Mouse (Mus musculus) CH12.LX (cell line): ENCODE measurements around the gene Ncapg2. TPM values are rescaled to one million over a fixed set of nuclear protein-coding genes. Genes with fewer than 3 reads are reported as not detected.

ENCODE experiments used
- DNase-seq: peaks from one replicate; pipeline ENCODE4 v3.0.0-alpha.2; 2013; ENCODE audit errors: extremely low read depth
- H3K27ac ChIP-seq: 2 replicates; pipeline ENCODE4 v1.5.1; 2012; ENCODE audit warnings: low read depth, mild to moderate bottlenecking, control low read depth, moderate library complexity; ENCODE audit not compliant: insufficient read depth
- H3K27me3 ChIP-seq: replicated peaks from 2 replicates; pipeline ENCODE3; 2012; ENCODE audit warnings: inconsistent platforms
- H3K36me3 ChIP-seq, 2 experiments: replicated peaks in 1 of 2; 2 replicates each; pipeline versions ENCODE3 to v1.6.1; 2012; ENCODE audit warnings: inconsistent platforms in 1 of 2, low read length in 1 of 2, mild to moderate bottlenecking in 1 of 2, mixed read lengths in 1 of 2, moderate library complexity in 1 of 2; ENCODE audit not compliant: control insufficient read depth in 1 of 2, insufficient read depth in 1 of 2
- H3K4me1 ChIP-seq, 2 experiments: 2 replicates each; pipeline ENCODE4 v1.6.1; 2012; ENCODE audit warnings: inconsistent platforms in 1 of 2, moderate library complexity in 1 of 2; ENCODE audit not compliant: insufficient read depth in 2 of 2, control insufficient read depth in 1 of 2
- H3K4me2 ChIP-seq: 2 replicates; pipeline ENCODE4 v1.6.1; 2012; ENCODE audit warnings: low read depth, mild to moderate bottlenecking, control low read depth; ENCODE audit not compliant: poor library complexity, insufficient read depth, severe bottlenecking
- H3K4me3 ChIP-seq, 3 experiments: fragments of 150-350 bp in 1 of 3; sonication (generic) in 1 of 3; replicated peaks in 1 of 3; 2 replicates each; pipeline versions ENCODE3 to v1.5.1; 2011 to 2012; ENCODE audit warnings: low read depth in 2 of 3, low read length in 2 of 3, mild to moderate bottlenecking in 2 of 3, moderate library complexity in 2 of 3, control low read depth in 1 of 3, improper control_type of control experiment in 1 of 3, inconsistent platforms in 1 of 3, mixed read lengths in 1 of 3; ENCODE audit not compliant: poor library complexity in 1 of 3
- H3K79me2 ChIP-seq: replicated peaks from 2 replicates; pipeline ENCODE4 v1.6.1; 2012; ENCODE audit warnings: mild to moderate bottlenecking, moderate library complexity; ENCODE audit not compliant: control insufficient read depth, poor library complexity, insufficient read depth, severe bottlenecking; ENCODE audit errors: extremely low read depth
- H3K9ac ChIP-seq: 2 replicates; pipeline ENCODE4 v1.6.1; 2012; ENCODE audit warnings: low read depth, mild to moderate bottlenecking, control low read depth, moderate library complexity; ENCODE audit not compliant: insufficient read depth
- H3K9me3 ChIP-seq: replicated peaks from 2 replicates; pipeline ENCODE3; 2012; ENCODE audit warnings: low read length, inconsistent platforms, mixed read lengths
- BHLHE40 ChIP-seq: IDR thresholded peaks from 2 replicates; pipeline ENCODE4 v1.6.1; 2011; ENCODE audit warnings: mild to moderate bottlenecking, low read depth, low read length, improper control_type of control experiment
- CTCF ChIP-seq, 2 experiments: IDR thresholded peaks in 1 of 2; conservative IDR thresholded peaks in 1 of 2; 2 replicates each; pipeline ENCODE4 v1.5.1; 2011 to 2012; ENCODE audit warnings: low read depth in 2 of 2, low read length in 2 of 2, improper control_type of control experiment in 1 of 2, inconsistent platforms in 1 of 2, mild to moderate bottlenecking in 1 of 2, moderate library complexity in 1 of 2
- ELF1 ChIP-seq: IDR thresholded peaks from 2 replicates; pipeline ENCODE4 v1.6.1; 2014; ENCODE audit warnings: low read depth, mild to moderate bottlenecking, inconsistent platforms, low read length, improper control_type of control experiment
- EP300 ChIP-seq: IDR thresholded peaks from 2 replicates; pipeline ENCODE4 v1.6.1; 2011; ENCODE audit warnings: low read length, improper control_type of control experiment
- ETS1 ChIP-seq: conservative IDR thresholded peaks from 2 replicates; pipeline ENCODE4 v1.6.1; 2012; ENCODE audit warnings: low read depth, mild to moderate bottlenecking, inconsistent platforms, low read length, improper control_type of control experiment, moderate library complexity
- GABPA ChIP-seq: IDR thresholded peaks from 2 replicates; pipeline ENCODE4 v1.6.1; 2012; ENCODE audit warnings: low read depth, low read length, improper control_type of control experiment, inconsistent platforms; ENCODE audit not compliant: insufficient replicate concordance
- HCFC1 ChIP-seq: IDR thresholded peaks from 2 replicates; pipeline ENCODE4 v1.6.1; 2012; ENCODE audit warnings: low read depth, mild to moderate bottlenecking, inconsistent platforms, low read length, improper control_type of control experiment
- JUN ChIP-seq: IDR thresholded peaks from 2 replicates; pipeline ENCODE4 v1.6.1; 2011; ENCODE audit warnings: low read depth, mild to moderate bottlenecking, low read length, improper control_type of control experiment, moderate library complexity; ENCODE audit not compliant: insufficient read depth
- JUND ChIP-seq: conservative IDR thresholded peaks from 2 replicates; pipeline ENCODE4 v1.6.1; 2011; ENCODE audit warnings: low read depth, low read length, improper control_type of control experiment
- MAX ChIP-seq: IDR thresholded peaks from 2 replicates; pipeline ENCODE4 v1.6.1; 2011; ENCODE audit warnings: low read length, improper control_type of control experiment
- MEF2A ChIP-seq: IDR thresholded peaks from 2 replicates; pipeline ENCODE4 v1.6.1; 2014; ENCODE audit warnings: low read depth, mild to moderate bottlenecking, inconsistent platforms, low read length, improper control_type of control experiment, borderline replicate concordance
- MYC ChIP-seq: IDR thresholded peaks from 2 replicates; pipeline ENCODE4 v1.6.1; 2011; ENCODE audit warnings: low read depth, mild to moderate bottlenecking, improper control_type of control experiment, low read length
- NELFE ChIP-seq: IDR thresholded peaks from 2 replicates; pipeline ENCODE4 v1.6.1; 2011; ENCODE audit warnings: low read depth, low read length, improper control_type of control experiment
- NRF1 ChIP-seq: IDR thresholded peaks from 2 replicates; pipeline ENCODE4 v1.6.1; 2014; ENCODE audit warnings: low read depth, mild to moderate bottlenecking, inconsistent platforms, low read length, improper control_type of control experiment, moderate library complexity
- POLR2A ChIP-seq: IDR thresholded peaks from 2 replicates; pipeline ENCODE4 v1.6.1; 2011; ENCODE audit warnings: low read depth, mild to moderate bottlenecking, improper control_type of control experiment, low read length
- RCOR1 ChIP-seq: conservative IDR thresholded peaks from 2 replicates; pipeline ENCODE4 v1.6.1; 2012; ENCODE audit warnings: low read depth, mild to moderate bottlenecking, inconsistent platforms, low read length, improper control_type of control experiment
- SIN3A ChIP-seq: IDR thresholded peaks from 2 replicates; pipeline ENCODE4 v1.6.1; 2012; ENCODE audit warnings: low read length, improper control_type of control experiment, inconsistent platforms
- TBP ChIP-seq: conservative IDR thresholded peaks from 2 replicates; pipeline ENCODE4 v1.6.1; 2011; ENCODE audit warnings: low read depth, low read length, improper control_type of control experiment
- UBTF ChIP-seq: IDR thresholded peaks from 2 replicates; pipeline ENCODE4 v1.6.1; 2012; ENCODE audit warnings: low read depth, mild to moderate bottlenecking, inconsistent platforms, low read length, improper control_type of control experiment, moderate library complexity
- ZNF384 ChIP-seq: IDR thresholded peaks from 2 replicates; pipeline ENCODE4 v1.6.1; 2012; ENCODE audit warnings: low read depth, low read length, improper control_type of control experiment, inconsistent platforms
- dilution Hi-C: fragments of 300-500 bp; cut with MboI; formaldehyde crosslinking; loops from 2 replicates; pipeline ENCODE4 v1.14.3; 2020; ENCODE audit warnings: low sequenced_read_pairs; ENCODE audit not compliant: extremely low pct_unique_long_range_greater_than_20kb, extremely low pct_ligation_motif_present
- in situ Hi-C: fragments of 300-500 bp; cut with MboI; formaldehyde crosslinking; loops from 3 replicates; pipeline ENCODE4 v1.14.3; 2019; ENCODE audit warnings: low sequenced_read_pairs, low pct_ligation_motif_present, low pct_unique_long_range_greater_than_20kb, mixed read lengths
- polyA plus RNA-seq: library from polyadenylated mRNA; unstranded; fragments of >175 nt; gene quantifications from 2 replicates; pipeline ENCODE4 v1.2.1, GENCODE M21; 2012; ENCODE audit warnings: low read depth; ENCODE audit not compliant: insufficient read length
- total RNA-seq, 2 experiments: library from RNA; depleted of rRNA; stranded (reverse); fragments of 300-350 nt in 1 of 2; fragments of >200 nt in 1 of 2; gene quantifications; 2 replicates each; pipeline ENCODE4 v1.2.3; 2012 to 2014

Gene Ncapg2
- total and polyA plus RNA-seq, 3 experiments = 48.0 to 66.4 (median 65.0) TPM

DNA sequence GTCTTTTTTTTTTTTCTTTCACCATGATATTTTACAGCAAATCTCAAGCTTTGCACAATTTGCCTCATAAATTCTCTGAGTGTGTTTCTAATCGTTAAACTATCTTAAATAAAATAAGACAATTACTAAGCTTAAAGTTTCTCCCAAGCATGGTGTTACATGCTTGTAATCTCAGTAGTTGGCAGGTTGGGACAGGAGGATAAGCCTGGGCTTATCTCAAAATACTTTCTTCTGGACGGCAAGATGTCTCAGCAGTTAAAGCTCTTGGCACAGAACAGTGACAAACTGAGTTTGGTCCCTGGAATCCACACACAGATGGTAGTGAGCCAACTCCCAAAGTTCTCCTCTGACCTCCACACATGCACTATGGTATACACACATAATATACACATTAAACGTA, 69.5 kb downstream of the Ncapg2 start:
- H3K9me3 ChIP-seq = no peaks in the 10 kb centered on the region
- no peaks in the 10 kb centered on the region for H3K36me3 ChIP-seq
- no peaks in the 10 kb centered on the region for H3K4me1 ChIP-seq
- DNase-seq = no peak
- H3K4me2 ChIP-seq = no peak overlapping the region
- no peaks in the 10 kb centered on the region for H3K27me3 ChIP-seq
- TF ChIP-seq SIN3A (no peak), UBTF (no peak), NRF1 (no peak), GABPA (no peak), EP300 (no peak), CTCF (conservative IDR thresholded peaks at IDR 0.05 in 1 of 2, IDR thresholded peaks at IDR 0.05 in 1 of 2; ENCODE audit: low read depth in 2 of 2, low read length in 2 of 2) (no peak), JUND (no peak), ELF1 (no peak), RCOR1 (no peak), MYC (no peak), ZNF384 (no peak), JUN (no peak), ETS1 (no peak), BHLHE40 (no peak)
- no peak overlapping the region for H3K9ac ChIP-seq
- H3K4me3 ChIP-seq = no peak overlapping the region
- H3K27ac ChIP-seq = no peak overlapping the region
- in situ Hi-C loops (no loop called here), dilution Hi-C loops (no loop called here)
- H3K79me2 ChIP-seq = no peaks in the 10 kb centered on the region

GRCm38 (mm10) chr12:116478771-116479170, 73.6 kb downstream of the Ncapg2 start:
- no peaks in the 10 kb centered on the region for H3K9me3 ChIP-seq
- peaks cover 3% of the 10 kb centered on the region for H3K27me3 ChIP-seq
- no peak overlapping the region for H3K4me3 ChIP-seq
- peaks cover 0 to 8% of the 10 kb centered on the region in 2 experiments; a peak in 2 of 4 replicates for H3K4me1 ChIP-seq
- H3K9ac ChIP-seq = no peak overlapping the region
- no peaks in the 10 kb centered on the region for H3K36me3 ChIP-seq
- dilution Hi-C loops (no loop called here), in situ Hi-C loops (no loop called here)
- H3K27ac ChIP-seq = no peak overlapping the region
- H3K4me2 ChIP-seq = no peak overlapping the region
- TF ChIP-seq ZNF384 (no peak), HCFC1 (no peak), MEF2A (no peak), POLR2A (no peak), NELFE (no peak), SIN3A (no peak), NRF1 (no peak), RCOR1 (no peak), MAX (no peak), TBP (no peak)
- DNase-seq = no peak
- H3K79me2 ChIP-seq = no peaks in the 10 kb centered on the region
